Mouse (Mus musculus) intestine, embryonic 14.5 days (tissue): ENCODE measurements around the gene Ppp3ca. TPM values are rescaled to one million over a fixed set of nuclear protein-coding genes. Genes with fewer than 3 reads are reported as not detected.

Source experiments
- ATAC-seq: fragments of 200-750 bp; cut with Nextera tagmentation; replicated peaks from 2 replicates; pipeline ENCODE4 v1.8.0; 2017; ENCODE audit warnings: low read depth, moderate number of reproducible peaks, moderate TSS enrichment, moderate library complexity; ENCODE audit not compliant: low FRiP score, low TSS enrichment
- DNase-seq: peaks from one replicate; pipeline ENCODE4 v3.0.0-alpha.2; 2018; ENCODE audit warnings: low spot score
- H3K27ac ChIP-seq: fragments of 300-500 bp; sonication (generic); 2 replicates; pipeline ENCODE4 v1.5.1; 2014; ENCODE audit warnings: low read depth, mild to moderate bottlenecking, control low read depth
- H3K27me3 ChIP-seq: fragments of 300-500 bp; sonication (generic); replicated peaks from 2 replicates; pipeline ENCODE4 v1.6.1; 2014; ENCODE audit warnings: low read length, control low read depth; ENCODE audit not compliant: control insufficient read depth, insufficient read depth
- H3K36me3 ChIP-seq: fragments of 300-500 bp; sonication (generic); 2 replicates; pipeline ENCODE4 v1.6.1; 2014; ENCODE audit warnings: low read length, control low read depth; ENCODE audit not compliant: control insufficient read depth, insufficient read depth
- H3K4me1 ChIP-seq: fragments of 300-500 bp; sonication (generic); replicated peaks from 2 replicates; pipeline ENCODE4 v1.6.1; 2014; ENCODE audit warnings: low read length, control low read depth, mixed read lengths; ENCODE audit not compliant: control insufficient read depth, insufficient read depth
- H3K4me2 ChIP-seq: fragments of 300-500 bp; sonication (generic); 2 replicates; pipeline ENCODE4 v1.6.1; 2014; ENCODE audit warnings: low read length
- H3K4me3 ChIP-seq: fragments of 300-500 bp; sonication (generic); 2 replicates; pipeline ENCODE4 v1.5.1; 2014; ENCODE audit warnings: low read depth, low read length, control low read depth, mixed read lengths
- H3K9ac ChIP-seq: fragments of 300-500 bp; sonication (generic); 2 replicates; pipeline ENCODE4 v1.6.1; 2014; ENCODE audit warnings: mild to moderate bottlenecking, low read length
- H3K9me3 ChIP-seq: fragments of 300-500 bp; sonication (generic); 2 replicates; pipeline ENCODE4 v1.6.1; 2016; ENCODE audit warnings: low read length, control low read depth; ENCODE audit not compliant: control insufficient read depth
- WGBS: fragments of 180-500 bp; shearing (Covaris S2); extraction: QIAGEN DNeasy Blood & Tissue Kit; methylation state at CpG from one replicate; pipeline ENCODE4 v1.1.7; 2014; 5-methylcytosine and 5-hydroxymethylcytosine counted together
- polyA plus RNA-seq: library from polyadenylated mRNA; unstranded; fragments of >200 nt; fragmentation: Nextera tagmentation; extraction: Ambion mirVana; gene quantifications from 2 replicates; pipeline ENCODE4 v1.2.1, GENCODE M21; 2014

Gene Ppp3ca
- polyA plus RNA-seq, 1 experiment from 2014 or later, result 50.4 TPM

GRCm38 (mm10) chr3:136752126-136752716 lies 82.3 kb downstream of the Ppp3ca start:
- Histone ChIP-seq H3K9ac (no peak overlapping the region), H3K9me3 (no peaks in the 10 kb centered on the region), H3K4me2 (no peak overlapping the region), H3K36me3 (no peaks in the 10 kb centered on the region), H3K4me3 (no peak overlapping the region), H3K27ac (no peak overlapping the region), H3K27me3 (no peaks in the 10 kb centered on the region), H3K4me1 (0 out of 2 replicates have a peak, but pooled peaks cover 2% of the 10 kb centered on the region)
- 50% methylated on average over 5 of the region's 5 CpGs for whole genome bisulfite sequencing
- DNase-seq (no peak), ATAC-seq (no peak)

GRCm38 (mm10) chr3:136756137-136756536 lies 86.2 kb downstream of the Ppp3ca start:
- Histone ChIP-seq H3K9ac (no peak overlapping the region), H3K27me3 (no peaks in the 10 kb centered on the region), H3K4me1 (0 out of 2 replicates have a peak, but pooled peaks cover 2% of the 10 kb centered on the region), H3K36me3 (no peaks in the 10 kb centered on the region), H3K4me2 (no peak overlapping the region), H3K27ac (no peak overlapping the region), H3K9me3 (no peaks in the 10 kb centered on the region), H3K4me3 (no peak overlapping the region)
- DNase-seq (no peak), ATAC-seq (no peak)
- 86% methylated on average over 6 of the region's 6 CpGs for WGBS

- WGBS, result 90% methylated on average over 12 of the region's 12 CpGs
Observed at GRCm38 (mm10) chr3:136759446-136759845, 89.5 kb downstream of the Ppp3ca start.

GRCm38 (mm10) chr3:136761292-136761978 lies 91.5 kb downstream of the Ppp3ca start:
- DNase-seq (no peak), ATAC-seq (no peak)
- no peak overlapping the region for H3K27ac ChIP-seq
- H3K27me3 ChIP-seq, result no peaks in the 10 kb centered on the region
- H3K36me3 ChIP-seq, result no peaks in the 10 kb centered on the region
- no peak overlapping the region for H3K4me3 ChIP-seq
- 68% methylated on average over 7 of the region's 7 CpGs for WGBS
- H3K4me1 ChIP-seq, result no peaks in the 10 kb centered on the region
- no peaks in the 10 kb centered on the region for H3K9me3 ChIP-seq
- no peak overlapping the region for H3K4me2 ChIP-seq
- H3K9ac ChIP-seq, result no peak overlapping the region

More at GRCm38 (mm10) chr3:136759446-136759845, 89.5 kb downstream of the Ppp3ca start:
- Histone ChIP-seq H3K27ac (no peak overlapping the region), H3K9ac (no peak overlapping the region), H3K36me3 (no peaks in the 10 kb centered on the region), H3K4me1 (no peaks in the 10 kb centered on the region), H3K9me3 (no peaks in the 10 kb centered on the region), H3K27me3 (no peaks in the 10 kb centered on the region), H3K4me3 (no peak overlapping the region), H3K4me2 (no peak overlapping the region)
- DNase-seq (no peak), ATAC-seq (no peak)

- H3K4me1 ChIP-seq, result no peaks in the 10 kb centered on the region
- no peak overlapping the region for H3K4me3 ChIP-seq
- H3K36me3 ChIP-seq, result no peaks in the 10 kb centered on the region
- H3K27me3 ChIP-seq, result no peaks in the 10 kb centered on the region
- ATAC-seq (no peak), DNase-seq (no peak)
- WGBS, result 75% methylated on average over 1 of the region's 1 CpGs
- H3K9me3 ChIP-seq, result no peaks in the 10 kb centered on the region
- no peak overlapping the region for H3K27ac ChIP-seq
- no peak overlapping the region for H3K9ac ChIP-seq
- H3K4me2 ChIP-seq, result no peak overlapping the region
Observed at GRCm38 (mm10) chr3:136761979-136762341, 92.0 kb downstream of the Ppp3ca start.

- Histone ChIP-seq H3K27ac (no peak overlapping the region), H3K9me3 (no peaks in the 10 kb centered on the region), H3K4me3 (no peak overlapping the region), H3K4me1 (peaks cover 1% of the 10 kb centered on the region; the same call in 1 of the 2 replicates), H3K9ac (no peak overlapping the region), H3K36me3 (no peaks in the 10 kb centered on the region), H3K4me2 (no peak overlapping the region), H3K27me3 (no peaks in the 10 kb centered on the region)
- DNase-seq (no peak), ATAC-seq (no peak)
- 62% methylated on average over 5 of the region's 5 CpGs for WGBS
Observed at GRCm38 (mm10) chr3:136763717-136764270, 93.9 kb downstream of the Ppp3ca start.

- Histone ChIP-seq H3K36me3 (no peaks in the 10 kb centered on the region), H3K27me3 (no peaks in the 10 kb centered on the region), H3K27ac (no peak overlapping the region), H3K9ac (no peak overlapping the region), H3K4me2 (no peak overlapping the region), H3K4me1 (peaks cover 5% of the 10 kb centered on the region; the same call in 1 of the 2 replicates), H3K4me3 (no peak overlapping the region), H3K9me3 (no peaks in the 10 kb centered on the region)
- DNase-seq, result no peak
- 59% methylated on average over 2 of the region's 2 CpGs for WGBS
- ATAC-seq, result no peak
Observed at GRCm38 (mm10) chr3:136765569-136765968, 95.6 kb downstream of the Ppp3ca start.

GRCm38 (mm10) chr3:136768775-136769485 lies 99.0 kb downstream of the Ppp3ca start:
- no peak overlapping the region for H3K4me3 ChIP-seq
- ATAC-seq (no peak), DNase-seq (no peak)
- H3K36me3 ChIP-seq, result no peaks in the 10 kb centered on the region
- 87% methylated on average over 5 of the region's 5 CpGs for WGBS
- H3K27ac ChIP-seq, result no peak overlapping the region
- no peaks in the 10 kb centered on the region for H3K27me3 ChIP-seq
- H3K9ac ChIP-seq, result no peak overlapping the region
- peaks cover 5% of the 10 kb centered on the region; the same call in 1 of the 2 replicates for H3K4me1 ChIP-seq
- H3K9me3 ChIP-seq, result no peaks in the 10 kb centered on the region
- no peak overlapping the region for H3K4me2 ChIP-seq
